ENCODE assay signal across 7 mouse cellular contexts in the genomic region with DNA sequence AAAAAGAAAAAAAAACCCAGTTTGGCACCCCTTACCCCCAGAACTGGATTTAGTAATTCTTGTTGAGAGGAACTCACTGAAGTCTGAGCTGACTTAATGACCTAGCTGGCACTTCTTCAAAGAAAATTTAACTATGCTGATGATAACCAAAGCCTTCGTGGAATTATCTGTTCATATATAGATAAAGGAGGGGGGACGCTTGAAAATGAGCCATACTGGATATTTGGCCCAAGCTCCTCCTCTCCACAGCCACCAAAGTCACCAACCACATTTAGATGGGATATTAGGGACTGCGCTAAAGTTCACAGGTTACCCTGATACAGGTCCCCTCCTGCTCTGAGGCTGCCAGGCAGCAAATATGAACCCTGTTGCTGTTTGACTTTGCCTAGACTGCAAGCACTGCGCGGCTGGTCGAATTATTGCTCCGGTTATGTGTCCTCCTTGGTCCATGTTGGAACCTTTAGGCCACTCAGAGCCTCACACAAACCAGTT. TPM values are rescaled to one million over a fixed set of nuclear protein-coding genes. Genes with fewer than 3 reads are reported as not detected.
DNase-seq lines count a peak whose midpoint lies in the region; ATAC-seq and TF ChIP-seq lines count a peak whose summit lies in the region.

No protein-coding gene starts in this region.

- H3K4me3 ChIP-seq in lung, embryonic 15.5 days = peak overlapping the region; percentile 56
- peak overlapping the region; percentile 44; the same call in 1 of the 2 replicates for H3K4me3 ChIP-seq in embryonic facial prominence, embryonic 12.5 days
- H3K4me3 ChIP-seq in hindbrain, postnatal 0 days (ENCODE audit: low read length) = peak overlapping the region; percentile 29
- H3K4me3 ChIP-seq in myocyte = peak overlapping the region; percentile 82

- peaks cover 60% of the 10 kb centered on the region for H3K79me2 ChIP-seq in myocyte (ENCODE audit: control insufficient read depth, insufficient read depth)

- H3K9ac ChIP-seq in lung, embryonic 15.5 days = peak overlapping the region; percentile 53
- no peak overlapping the region for H3K9ac ChIP-seq in embryonic facial prominence, embryonic 12.5 days
- no peak overlapping the region for H3K9ac ChIP-seq in hindbrain, postnatal 0 days (replicated peaks; ENCODE audit: low read length)

- H3K9me3 ChIP-seq in lung, embryonic 15.5 days = no peaks in the 10 kb centered on the region
- H3K9me3 ChIP-seq in embryonic facial prominence, embryonic 12.5 days = no peaks in the 10 kb centered on the region
- H3K9me3 ChIP-seq in hindbrain, postnatal 0 days (ENCODE audit: low read length) = no peaks in the 10 kb centered on the region

- no peak for ATAC-seq in lung, embryonic 15.5 days (ENCODE audit: borderline replicate concordance, extremely low read depth, low FRiP score, low TSS enrichment)
- ATAC-seq in embryonic facial prominence, embryonic 12.5 days (ENCODE audit: insufficient number of reproducible peaks, insufficient read depth, low FRiP score, low TSS enrichment) = no peak
- ATAC-seq in hindbrain, postnatal 0 days = no peak

- DNase-seq in lung, postnatal 25 days (ENCODE audit: low spot score) = no peak
- no peak for DNase-seq in hindbrain, postnatal 0 days (ENCODE audit: low spot score)
- no peak for DNase-seq in frontal cortex, postnatal 10 days (ENCODE audit: low spot score in 2 of 2)
- no peak for DNase-seq in natural killer cell, adult 2 months (ENCODE audit: low spot score in 2 of 2)

- H3K36me3 ChIP-seq in lung, embryonic 15.5 days = no peaks in the 10 kb centered on the region
- no peaks in the 10 kb centered on the region for H3K36me3 ChIP-seq in embryonic facial prominence, embryonic 12.5 days
- no peaks in the 10 kb centered on the region for H3K36me3 ChIP-seq in hindbrain, postnatal 0 days (ENCODE audit: insufficient read depth, low read length)
- peaks cover 6% of the 10 kb centered on the region for H3K36me3 ChIP-seq in myocyte (ENCODE audit: control insufficient read depth, insufficient read depth)

- peak; percentile 18 for TF ChIP-seq POLR2A in myocyte (IDR thresholded peaks at IDR 0.05; ENCODE audit: insufficient read length, low read depth)

- 46% methylated on average over 7 of the region's 7 CpGs for WGBS in lung, embryonic 15.5 days
- WGBS in embryonic facial prominence, embryonic 12.5 days = 61% methylated on average over 7 of the region's 7 CpGs
- WGBS in hindbrain, postnatal 0 days = 63% methylated on average over 7 of the region's 7 CpGs

- no peak for TF ChIP-seq CTCF in hindbrain, postnatal 0 days (IDR thresholded peaks at IDR 0.05; ENCODE audit: low read depth)

- no peaks in the 10 kb centered on the region for H3K27me3 ChIP-seq in lung, embryonic 15.5 days
- peaks cover 19% of the 10 kb centered on the region for H3K27me3 ChIP-seq in embryonic facial prominence, embryonic 12.5 days
- no peaks in the 10 kb centered on the region for H3K27me3 ChIP-seq in hindbrain, postnatal 0 days (ENCODE audit: insufficient read depth, low read length)
- H3K27me3 ChIP-seq in myocyte (ENCODE audit: control insufficient read depth, insufficient read depth, insufficient read length) = no peaks in the 10 kb centered on the region

- H3K27ac ChIP-seq in lung, embryonic 15.5 days = peak overlapping the region; percentile 63
- H3K27ac ChIP-seq in embryonic facial prominence, embryonic 12.5 days = no peak overlapping the region
- H3K27ac ChIP-seq in hindbrain, postnatal 0 days = no peak overlapping the region

- H3ac ChIP-seq in myocyte (ENCODE audit: control insufficient read depth, insufficient read length) = peak overlapping the region; percentile 45

- peaks cover 32% of the 10 kb centered on the region for H3K4me1 ChIP-seq in lung, embryonic 15.5 days
- H3K4me1 ChIP-seq in embryonic facial prominence, embryonic 12.5 days = 0 out of 2 replicates have a peak, but pooled peaks cover 5% of the 10 kb centered on the region
- H3K4me1 ChIP-seq in hindbrain, postnatal 0 days (ENCODE audit: insufficient read depth, low read length) = no peaks in the 10 kb centered on the region

- peak overlapping the region; percentile 73 for H3K4me2 ChIP-seq in lung, embryonic 15.5 days
- peak overlapping the region; percentile 76 for H3K4me2 ChIP-seq in embryonic facial prominence, embryonic 12.5 days (replicated peaks)
- peak overlapping the region; percentile 60 for H3K4me2 ChIP-seq in hindbrain, postnatal 0 days (ENCODE audit: low read depth, low read length)
- H3K4me2 ChIP-seq in myocyte (ENCODE audit: low read depth) = peak overlapping the region; percentile 87

TF ChIP-seq in myocyte, 11 proteins besides CTCF, POLR2A, EP300 and RAD21:
- TF ChIP-seq TCF3 (IDR thresholded peaks at IDR 0.05; ENCODE audit: insufficient read length, low read depth) = no peak
- TF ChIP-seq MAX (IDR thresholded peaks at IDR 0.05; ENCODE audit: low read depth) = no peak
- TF ChIP-seq CEBPB (IDR thresholded peaks at IDR 0.05; ENCODE audit: insufficient read depth, poor library complexity, severe bottlenecking) = no peak
- no peak for TF ChIP-seq MYOD1 (IDR thresholded peaks at IDR 0.05; ENCODE audit: control insufficient read depth in 1 of 3, insufficient read length in 2 of 3, low read depth in 2 of 3)
- TF ChIP-seq SRF (IDR thresholded peaks at IDR 0.05; ENCODE audit: control insufficient read depth, insufficient read length, low read depth) = no peak
- no peak for TF ChIP-seq MYOG (IDR thresholded peaks at IDR 0.05; ENCODE audit: control insufficient read depth in 1 of 3, insufficient read depth in 1 of 3, insufficient read length in 2 of 3, low read depth in 2 of 3)
- no peak for TF ChIP-seq REST (IDR thresholded peaks at IDR 0.05; ENCODE audit: insufficient read depth, insufficient read length)
- no peak for TF ChIP-seq USF1 (IDR thresholded peaks at IDR 0.05; ENCODE audit: low read depth)
- TF ChIP-seq TCF12 (IDR thresholded peaks at IDR 0.05; ENCODE audit: insufficient read depth, poor library complexity, severe bottlenecking) = no peak
- no peak for TF ChIP-seq E2F4 (IDR thresholded peaks at IDR 0.05; ENCODE audit: insufficient read depth)
- TF ChIP-seq POLR2AphosphoS2 (IDR thresholded peaks at IDR 0.05; ENCODE audit: insufficient read length, low read depth) = no peak

RNA-seq across cellular contexts. Expression of a gene that starts 1.2 kb away (rescaled TPM):
- 30.0 and 30.9 TPM in 2 replicates for polyA plus RNA-seq in lung, embryonic 15.5 days (2015; fragmentation: Nextera tagmentation; extraction: Ambion mirVana)
- 8.0 and 8.2 TPM in 2 replicates for polyA plus RNA-seq in embryonic facial prominence, embryonic 12.5 days (2016; fragmentation: Nextera tagmentation; extraction: Ambion mirVana)
- 7.0 and 10.4 TPM in 2 replicates for total RNA-seq in hindbrain, postnatal 0 days (2014; rRNA removed)
- polyA plus RNA-seq in hindbrain, postnatal 0 days (2015; fragmentation: Nextera tagmentation; extraction: Ambion mirVana) = 5.2 and 6.0 TPM in 2 replicates
- polyA plus RNA-seq in myocyte (2012; fragmentation: generic; extraction: Trizol) = 77.1 TPM

Comparison
In these comparisons a context has a peak if more than half of its experiments do, and no peak if none do; other contexts are left out.
1. H3K4me3 ChIP-seq: peak in every context shown above with its lines; median percentile 82 in myocyte; 56 in lung, embryonic 15.5 days; 44 in embryonic facial prominence, embryonic 12.5 days; 29 in hindbrain, postnatal 0 days.